Mouse (Mus musculus) forebrain, embryonic 11.5 days (tissue): Measurements from ENCODE around the gene Gm45713. TPM values are rescaled to one million over a fixed set of nuclear protein-coding genes. Genes with fewer than 3 reads are reported as not detected.

Source experiments
- ATAC-seq: fragments of 200-750 bp; cut with Nextera tagmentation; replicated peaks from 2 replicates; pipeline ENCODE4 v1.8.0; 2017; ENCODE audit warnings: moderate TSS enrichment; ENCODE audit not compliant: low FRiP score
- DNase-seq: peaks from one replicate; pipeline ENCODE4 v3.0.0-alpha.2; 2017; ENCODE audit warnings: low spot score
- H3K27ac ChIP-seq: fragments of 300-500 bp; sonication (generic); 2 replicates; pipeline ENCODE4 v1.5.1; 2014; ENCODE audit warnings: low read depth, low read length
- H3K27me3 ChIP-seq: fragments of 300-500 bp; sonication (generic); 2 replicates; pipeline ENCODE4 v1.6.1; 2014; ENCODE audit warnings: mild to moderate bottlenecking, low read length, mixed read lengths; ENCODE audit not compliant: control insufficient read depth, insufficient read depth
- H3K36me3 ChIP-seq: fragments of 300-500 bp; sonication (generic); 2 replicates; pipeline ENCODE4 v1.6.1; 2014; ENCODE audit warnings: mild to moderate bottlenecking, low read length, moderate library complexity, mixed read lengths; ENCODE audit not compliant: control insufficient read depth, insufficient read depth
- H3K4me1 ChIP-seq: fragments of 300-500 bp; sonication (generic); replicated peaks from 2 replicates; pipeline ENCODE4 v1.6.1; 2014; ENCODE audit warnings: low read length, mixed read lengths; ENCODE audit not compliant: control insufficient read depth, insufficient read depth
- H3K4me2 ChIP-seq: fragments of 300-500 bp; sonication (generic); 2 replicates; pipeline ENCODE4 v1.6.1; 2014; ENCODE audit warnings: low read depth, mild to moderate bottlenecking, low read length, moderate library complexity, mixed read lengths; ENCODE audit not compliant: severe bottlenecking
- H3K4me3 ChIP-seq: fragments of 300-500 bp; sonication (generic); 2 replicates; pipeline ENCODE4 v1.5.1; 2014; ENCODE audit warnings: low read depth, low read length
- H3K9ac ChIP-seq: fragments of 300-500 bp; sonication (generic); 2 replicates; pipeline ENCODE4 v1.6.1; 2014; ENCODE audit warnings: low read length
- H3K9me3 ChIP-seq: fragments of 300-500 bp; sonication (generic); 2 replicates; pipeline ENCODE4 v1.6.1; 2016; ENCODE audit warnings: low read length, mixed read lengths; ENCODE audit not compliant: control insufficient read depth
- WGBS: fragments of 180-500 bp; shearing (Covaris S2); extraction: QIAGEN DNeasy Blood & Tissue Kit; methylation state at CpG from one replicate; pipeline ENCODE4 v1.1.7; 2014; 5-methylcytosine and 5-hydroxymethylcytosine counted together
- polyA plus RNA-seq: library from polyadenylated mRNA; unstranded; fragments of >200 nt; fragmentation: Nextera tagmentation; extraction: Ambion mirVana; gene quantifications from 2 replicates; pipeline ENCODE4 v1.2.1, GENCODE M21; 2014

Gene Gm45713
- polyA plus RNA-seq, 1 experiment from 2014 or later, result 0.55 TPM

DNA sequence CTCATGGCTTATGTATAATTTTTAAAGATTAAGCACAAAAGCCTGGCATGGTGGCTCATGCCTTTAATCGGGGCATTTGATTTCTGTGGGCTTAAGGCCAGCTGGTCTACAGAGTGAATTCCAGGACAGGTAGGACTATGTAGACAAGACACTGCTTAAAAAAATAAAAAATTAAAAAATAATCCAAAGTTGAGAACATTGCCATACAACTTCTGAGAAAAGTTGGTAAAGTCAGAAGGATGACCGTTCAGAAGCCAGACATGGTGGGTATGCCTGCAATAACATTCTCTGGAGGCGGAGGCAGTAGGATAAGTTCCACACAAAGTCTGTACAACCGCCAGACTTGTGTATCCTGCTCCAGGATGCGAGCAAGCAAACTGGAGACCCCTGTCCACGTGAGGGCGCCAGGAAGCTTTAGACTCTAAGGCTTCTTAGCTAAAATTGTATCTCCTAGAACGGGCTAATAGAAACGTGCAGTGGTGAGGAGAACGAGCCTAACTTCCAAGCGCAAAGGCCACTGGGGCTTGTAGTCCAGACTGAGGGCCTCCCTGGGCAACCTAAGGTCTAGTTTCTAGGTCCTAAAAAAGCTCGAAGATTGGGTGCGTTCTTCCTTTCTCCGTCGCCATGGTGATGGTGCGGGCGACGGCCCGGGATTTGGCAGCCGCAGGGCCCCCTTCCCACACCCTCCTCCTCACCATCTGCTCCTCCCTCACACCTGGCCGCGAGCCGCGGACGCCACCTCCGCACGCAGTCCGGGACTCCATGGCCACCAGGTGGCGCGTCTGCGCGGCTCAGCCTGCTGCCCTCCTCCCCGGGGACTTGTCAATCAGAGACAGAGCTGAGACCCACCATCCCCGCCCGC is 25.8 kb upstream of the Gm45713 start:
- peak; percentile 83 for ATAC-seq

DNA sequence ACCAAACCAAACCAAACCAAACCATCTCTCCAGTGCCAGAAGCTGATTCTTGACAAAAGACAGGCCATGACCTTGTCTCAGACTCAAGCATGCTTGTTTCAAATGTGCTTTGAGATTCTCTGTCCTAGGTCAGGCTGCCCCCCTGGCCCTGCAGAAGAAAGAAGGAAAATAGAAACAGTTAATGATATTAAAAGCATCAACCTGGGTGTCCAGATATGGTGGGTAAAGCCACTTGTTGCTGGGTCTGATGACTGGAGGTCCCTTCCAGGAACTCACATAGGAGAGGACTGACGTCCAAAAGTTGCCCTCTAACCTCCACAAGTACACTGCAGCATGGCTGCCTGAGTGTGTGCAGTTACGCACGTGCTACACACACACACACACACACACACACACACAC is 24.8 kb upstream of the Gm45713 start:
- no peak for ATAC-seq

More for the DNA sequence above, 25.8 kb upstream of the Gm45713 start:
- H3K9me3 ChIP-seq, result no peaks in the 10 kb centered on the region
- peak overlapping the region; percentile 31 for H3K4me3 ChIP-seq
- peak; percentile 94 for DNase-seq
- peaks cover 5% of the 10 kb centered on the region; the same call in 1 of the 2 replicates for H3K4me1 ChIP-seq
- 4% methylated on average over 35 of the region's 35 CpGs for WGBS
- H3K27ac ChIP-seq, result no peak overlapping the region
- peak overlapping the region; percentile 64 for H3K4me2 ChIP-seq
- 0 out of 2 replicates have a peak overlapping the region, but pooled peaks have one; percentile 6 for H3K9ac ChIP-seq
- H3K27me3 ChIP-seq, result peaks cover 43% of the 10 kb centered on the region
- no peaks in the 10 kb centered on the region for H3K36me3 ChIP-seq

DNA sequence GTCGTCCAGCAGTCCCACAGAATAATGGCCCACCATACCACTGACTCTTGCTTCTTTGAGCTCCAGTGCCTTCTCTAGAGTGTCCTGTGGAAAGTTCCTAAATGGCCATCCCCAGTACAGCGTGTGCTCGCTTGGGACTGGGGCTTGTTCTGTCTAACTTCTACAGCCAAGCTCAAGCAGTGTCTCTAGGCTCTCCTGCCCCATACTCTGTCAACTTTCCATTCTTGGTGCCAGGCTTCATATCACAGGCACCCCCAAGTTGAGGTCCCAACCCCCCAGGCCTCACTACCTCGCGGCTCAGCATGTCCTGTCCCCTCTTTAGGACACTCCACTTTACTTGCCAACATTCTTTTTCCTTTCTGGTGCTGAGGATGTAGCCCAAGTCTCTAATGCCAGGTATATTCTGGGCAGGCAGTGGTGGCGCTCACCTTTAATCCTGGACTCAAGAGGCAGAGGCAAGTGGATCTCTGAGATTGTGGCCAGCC is 24.3 kb upstream of the Gm45713 start:
- no peaks in the 10 kb centered on the region for H3K36me3 ChIP-seq
- 92% methylated on average over 6 of the region's 6 CpGs for WGBS
- no peak overlapping the region for H3K4me2 ChIP-seq
- DNase-seq (no peak), ATAC-seq (no peak)
- H3K27me3 ChIP-seq, result peaks cover 29% of the 10 kb centered on the region
- H3K4me1 ChIP-seq, result peaks cover 5% of the 10 kb centered on the region; the same call in 1 of the 2 replicates
- H3K9ac ChIP-seq, result no peak overlapping the region
- H3K9me3 ChIP-seq, result no peaks in the 10 kb centered on the region
- no peak overlapping the region for H3K4me3 ChIP-seq
- no peak overlapping the region for H3K27ac ChIP-seq

More for the DNA sequence above, 24.8 kb upstream of the Gm45713 start:
- DNase-seq, result no peak
- no peak overlapping the region for H3K27ac ChIP-seq
- peaks cover 5% of the 10 kb centered on the region; the same call in 1 of the 2 replicates for H3K4me1 ChIP-seq
- H3K9me3 ChIP-seq, result no peaks in the 10 kb centered on the region
- no peak overlapping the region for H3K9ac ChIP-seq
- no peaks in the 10 kb centered on the region for H3K36me3 ChIP-seq
- peaks cover 34% of the 10 kb centered on the region for H3K27me3 ChIP-seq
- 96% methylated on average over 3 of the region's 3 CpGs for WGBS
- H3K4me2 ChIP-seq, result no peak overlapping the region
- no peak overlapping the region for H3K4me3 ChIP-seq

DNA sequence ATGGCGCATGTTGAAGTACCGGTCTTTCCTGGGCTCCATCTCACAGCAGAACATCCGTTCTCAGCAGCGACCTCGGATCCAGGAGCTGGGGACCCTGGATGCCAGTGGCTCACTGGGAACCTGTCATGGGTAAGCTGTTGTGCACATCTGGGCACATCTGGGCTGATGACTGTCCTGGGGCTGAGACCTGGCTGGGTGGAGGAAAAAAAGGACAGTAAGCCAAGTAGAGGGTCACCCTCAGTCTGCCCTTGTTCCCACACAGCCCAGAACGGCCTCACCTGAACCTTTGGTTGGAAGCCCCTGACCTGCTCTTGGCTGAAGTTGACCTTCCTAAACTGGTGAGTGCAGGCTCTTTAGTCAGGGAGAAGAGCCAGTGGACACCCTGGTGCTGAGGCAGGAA is 23.0 kb upstream of the Gm45713 start:
- H3K9ac ChIP-seq, result no peak overlapping the region
- H3K36me3 ChIP-seq, result no peaks in the 10 kb centered on the region
- H3K9me3 ChIP-seq, result no peaks in the 10 kb centered on the region
- DNase-seq, result no peak
- H3K4me3 ChIP-seq, result no peak overlapping the region
- ATAC-seq, result no peak
- H3K27me3 ChIP-seq, result peaks cover 15% of the 10 kb centered on the region
- H3K4me2 ChIP-seq, result no peak overlapping the region
- peaks cover 5% of the 10 kb centered on the region; the same call in 1 of the 2 replicates for H3K4me1 ChIP-seq
- no peak overlapping the region for H3K27ac ChIP-seq
- 92% methylated on average over 6 of the region's 6 CpGs for WGBS

DNA sequence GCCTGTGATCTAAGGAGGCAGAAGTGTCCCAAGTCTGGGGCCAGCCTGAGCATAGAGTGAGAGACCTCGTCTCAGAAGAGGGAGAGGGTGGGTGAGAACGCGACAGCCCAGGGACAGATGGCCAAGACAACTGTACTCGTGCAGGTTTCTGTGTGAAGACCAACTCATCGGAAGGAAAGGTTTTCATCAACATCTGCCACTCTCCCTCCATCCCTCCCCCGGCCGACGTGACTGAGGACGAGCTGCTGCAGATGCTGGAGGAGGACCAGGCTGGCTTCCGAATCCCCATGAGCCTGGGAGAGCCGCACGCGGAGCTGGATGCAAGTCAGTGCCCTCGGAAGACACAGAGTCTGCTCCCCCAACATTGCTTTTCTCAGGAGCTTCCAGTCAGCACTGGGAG is 21.4 kb upstream of the Gm45713 start:
- H3K4me1 ChIP-seq, result peaks cover 6% of the 10 kb centered on the region; the same call in 1 of the 2 replicates
- no peak overlapping the region for H3K4me2 ChIP-seq
- WGBS, result 90% methylated on average over 14 of the region's 14 CpGs
- no peaks in the 10 kb centered on the region for H3K9me3 ChIP-seq
- H3K27ac ChIP-seq, result no peak overlapping the region
- H3K36me3 ChIP-seq, result no peaks in the 10 kb centered on the region
- ATAC-seq, result no peak
- no peak for DNase-seq
- H3K4me3 ChIP-seq, result no peak overlapping the region
- no peaks in the 10 kb centered on the region; the same call in 1 of the 2 replicates for H3K27me3 ChIP-seq
- no peak overlapping the region for H3K9ac ChIP-seq

DNA sequence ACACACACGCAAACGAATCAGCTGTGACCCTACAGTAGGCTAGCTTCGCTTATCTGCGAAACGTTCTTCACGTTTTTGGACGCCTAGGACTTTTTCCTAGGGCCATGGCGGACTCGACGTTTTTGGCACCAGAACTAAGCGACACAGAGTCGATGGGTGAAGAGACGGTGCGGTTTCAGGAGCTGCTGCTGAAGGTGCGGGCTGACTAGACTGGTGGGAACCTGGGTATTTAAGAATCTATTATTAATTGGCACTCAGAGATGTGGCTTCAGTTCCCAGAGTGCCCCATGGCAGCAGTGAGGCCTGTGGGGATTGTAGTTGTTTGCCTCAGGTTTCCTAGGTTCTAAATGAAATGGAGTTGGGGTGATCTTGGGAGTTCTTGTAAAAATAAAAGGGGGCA is 20.2 kb upstream of the Gm45713 start:
- Histone ChIP-seq H3K9me3 (no peaks in the 10 kb centered on the region), H3K4me2 (no peak overlapping the region), H3K36me3 (no peaks in the 10 kb centered on the region), H3K9ac (no peak overlapping the region), H3K27me3 (no peaks in the 10 kb centered on the region), H3K4me1 (peaks cover 4% of the 10 kb centered on the region; the same call in 1 of the 2 replicates), H3K27ac (no peak overlapping the region), H3K4me3 (no peak overlapping the region)
- 96% methylated on average over 15 of the region's 15 CpGs for WGBS
- DNase-seq, result no peak
- ATAC-seq, result no peak

DNA sequence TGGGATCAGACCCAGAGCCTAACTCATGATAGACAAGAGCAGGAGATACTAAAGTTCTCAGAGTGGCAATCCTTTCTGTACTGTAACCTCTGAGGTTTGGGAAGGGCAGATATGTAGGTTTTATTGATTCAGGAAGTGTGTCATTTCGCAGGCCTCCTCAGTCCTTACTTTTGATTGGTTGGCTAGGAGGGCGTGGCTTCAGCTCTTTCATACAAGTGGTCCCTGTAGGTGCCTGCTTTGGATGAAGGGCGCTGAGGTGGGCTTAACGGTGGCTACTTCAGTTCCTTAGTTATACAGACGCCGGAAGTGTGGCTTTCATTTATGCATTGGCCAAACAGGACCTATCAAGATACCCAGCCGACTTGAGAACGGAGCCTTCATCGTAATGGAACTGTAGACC is 19.6 kb upstream of the Gm45713 start:
- Histone ChIP-seq H3K9ac (no peak overlapping the region), H3K4me1 (peaks cover 4% of the 10 kb centered on the region; the same call in 1 of the 2 replicates), H3K4me3 (no peak overlapping the region), H3K27me3 (no peaks in the 10 kb centered on the region), H3K27ac (no peak overlapping the region), H3K4me2 (no peak overlapping the region), H3K9me3 (no peaks in the 10 kb centered on the region), H3K36me3 (no peaks in the 10 kb centered on the region)
- DNase-seq, result no peak
- 87% methylated on average over 9 of the region's 9 CpGs for WGBS
- no peak for ATAC-seq

DNA sequence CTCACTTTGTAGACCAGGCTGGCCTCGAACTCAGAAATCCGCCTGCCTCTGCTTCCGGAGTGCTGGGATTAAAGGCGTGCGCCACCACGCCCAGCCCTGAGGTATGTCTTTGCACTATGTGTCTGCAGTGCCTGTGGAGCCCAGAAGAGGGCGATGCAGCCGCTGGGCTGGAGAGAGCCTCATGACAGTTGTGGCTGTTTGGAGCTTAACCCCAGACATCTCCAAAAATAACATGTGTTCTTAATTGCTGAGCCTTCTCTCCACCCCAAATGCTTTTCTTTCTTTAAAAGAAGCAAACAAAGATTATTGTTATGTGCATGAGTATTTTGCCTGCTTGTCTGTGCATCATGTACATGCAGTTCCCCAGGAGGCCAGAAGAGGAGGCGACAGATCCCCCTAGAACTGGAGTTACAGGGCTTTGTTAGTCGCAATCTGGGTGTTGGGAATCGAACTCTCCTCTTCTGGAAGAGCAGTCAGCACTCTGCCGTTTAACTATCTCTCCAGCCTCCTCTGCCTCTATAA is 19.0 kb upstream of the Gm45713 start:
- Histone ChIP-seq H3K9ac (no peak overlapping the region), H3K4me1 (peaks cover 4% of the 10 kb centered on the region; the same call in 1 of the 2 replicates), H3K27ac (no peak overlapping the region)

More for the DNA sequence above, 19.0 kb upstream of the Gm45713 start:
- H3K36me3 ChIP-seq, result no peaks in the 10 kb centered on the region
- no peaks in the 10 kb centered on the region for H3K27me3 ChIP-seq
- H3K4me3 ChIP-seq, result peak overlapping the region; percentile 58
- ATAC-seq (no peak), DNase-seq (no peak)
- 82% methylated on average over 12 of the region's 12 CpGs for WGBS
- H3K4me2 ChIP-seq, result peak overlapping the region; percentile 40
- no peaks in the 10 kb centered on the region for H3K9me3 ChIP-seq
